Comparison of ENCODE assay signal across 8 mouse cellular contexts in genomic region chr2:154437191-154437527, GRCm38 (mm10). TPM values are rescaled to one million over a fixed set of nuclear protein-coding genes. Genes with fewer than 3 reads are reported as not detected.
A peak's percentile ranks its signal among the peaks of the same experiment; 100 is the strongest.
DNase-seq lines count a peak whose midpoint lies in the region; ATAC-seq and TF ChIP-seq lines count a peak whose summit lies in the region.

No protein-coding gene starts in this region.

- H3K36me3 ChIP-seq in heart, embryonic 15.5 days = no peaks in the 10 kb centered on the region
- no peaks in the 10 kb centered on the region for H3K36me3 ChIP-seq in ES-E14 (ENCODE audit: control insufficient read depth, insufficient read depth, low read length, poor library complexity, severe bottlenecking)
- H3K36me3 ChIP-seq in forebrain, embryonic 16.5 days (ENCODE audit: control insufficient read depth, insufficient read depth) = no peaks in the 10 kb centered on the region
- H3K36me3 ChIP-seq in liver, postnatal 0 days (replicated peaks; ENCODE audit: insufficient read depth, low read length) = no peaks in the 10 kb centered on the region

- H3K9ac ChIP-seq in heart, embryonic 15.5 days = peak overlapping the region; percentile 99
- peak overlapping the region; percentile 97 for H3K9ac ChIP-seq in ES-E14 (ENCODE audit: insufficient read depth, low read depth, low read length, poor library complexity, severe bottlenecking)
- H3K9ac ChIP-seq in forebrain, embryonic 16.5 days (replicated peaks; ENCODE audit: low read depth, low read length) = peak overlapping the region; percentile 98
- H3K9ac ChIP-seq in liver, postnatal 0 days (replicated peaks) = peak overlapping the region; percentile 97

- peak overlapping the region; percentile 97 for H3K27ac ChIP-seq in heart, embryonic 15.5 days
- peak overlapping the region; percentile 89; the same call in 1 of the 2 replicates for H3K27ac ChIP-seq in ES-E14 (ENCODE audit: insufficient read depth, low read depth, low read length, poor library complexity, severe bottlenecking)
- H3K27ac ChIP-seq in forebrain, embryonic 16.5 days (ENCODE audit: low read length) = peak overlapping the region; percentile 94; the same call in 1 of the 2 replicates
- H3K27ac ChIP-seq in liver, postnatal 0 days (ENCODE audit: low read depth) = peak overlapping the region; percentile 97

- ATAC-seq in heart, embryonic 15.5 days (replicated peaks; ENCODE audit: insufficient number of reproducible peaks, insufficient read depth, low FRiP score, low read depth) = no peak
- ATAC-seq in forebrain, embryonic 16.5 days = no peak
- no peak for ATAC-seq in liver, postnatal 0 days

- intact Hi-C loops in heart, postnatal 14 days (cut with DNase I) = no loop called here

- peak overlapping the region; percentile 98 for H3K4me3 ChIP-seq in heart, embryonic 15.5 days
- H3K4me3 ChIP-seq in ES-E14 (ENCODE audit: insufficient read depth in 1 of 2, low read depth in 1 of 2, low read length in 2 of 2, poor library complexity in 1 of 2, severe bottlenecking in 1 of 2) = peak overlapping the region; percentile 99
- H3K4me3 ChIP-seq in forebrain, embryonic 16.5 days (replicated peaks; ENCODE audit: low read length) = peak overlapping the region; percentile 99
- peak overlapping the region; percentile 98 for H3K4me3 ChIP-seq in liver, postnatal 0 days (ENCODE audit: low read depth, low read length)

- no peak for TF ChIP-seq CTCF in liver, postnatal 0 days (IDR thresholded peaks at IDR 0.05; ENCODE audit: low read depth)

- WGBS in heart, embryonic 15.5 days = 12% methylated on average over 7 of the region's 7 CpGs
- WGBS in forebrain, embryonic 16.5 days = 9% methylated on average over 7 of the region's 7 CpGs
- WGBS in liver, postnatal 0 days (ENCODE audit: insufficient replicate concordance) = 17% methylated on average over 7 of the region's 7 CpGs

- peaks cover 28% of the 10 kb centered on the region for H3K4me1 ChIP-seq in heart, embryonic 15.5 days (replicated peaks)
- peaks cover 4 to 9% of the 10 kb centered on the region in 2 experiments for H3K4me1 ChIP-seq in ES-E14 (ENCODE audit: control insufficient read depth in 2 of 2, insufficient read depth in 2 of 2, low read length in 2 of 2, poor library complexity in 1 of 2)
- peaks cover 34% of the 10 kb centered on the region for H3K4me1 ChIP-seq in forebrain, embryonic 16.5 days (replicated peaks; ENCODE audit: control insufficient read depth, insufficient read depth, low read length)
- H3K4me1 ChIP-seq in liver, postnatal 0 days (ENCODE audit: insufficient read depth) = peaks cover 20% of the 10 kb centered on the region; the same call in 1 of the 2 replicates

- no peak for DNase-seq in heart, postnatal 14 days
- no peak for DNase-seq in ES-E14 (ENCODE audit: low read depth, low spot score)
- no peak for DNase-seq in liver, postnatal 0 days
- DNase-seq in urinary bladder, postnatal 10 days (ENCODE audit: low spot score) = no peak
- DNase-seq in layer of hippocampus, adult 8-10 months (ENCODE audit: low spot score in 2 of 2) = no peak
- DNase-seq in natural killer cell, adult 2 months (ENCODE audit: low spot score in 2 of 2) = no peak

- H3K4me2 ChIP-seq in heart, embryonic 15.5 days = peak overlapping the region; percentile 65
- H3K4me2 ChIP-seq in forebrain, embryonic 16.5 days (ENCODE audit: low read length) = peak overlapping the region; percentile 67
- peak overlapping the region; percentile 71 for H3K4me2 ChIP-seq in liver, postnatal 0 days (ENCODE audit: low read depth, low read length)

- no peak for TF ChIP-seq EP300 in liver, postnatal 0 days (IDR thresholded peaks at IDR 0.05; ENCODE audit: low read depth)

- no peaks in the 10 kb centered on the region for H3K9me3 ChIP-seq in heart, embryonic 15.5 days (replicated peaks)
- no peaks in the 10 kb centered on the region for H3K9me3 ChIP-seq in ES-E14 (ENCODE audit: control insufficient read depth, insufficient read depth, low read depth, low read length)
- no peaks in the 10 kb centered on the region for H3K9me3 ChIP-seq in forebrain, embryonic 16.5 days (ENCODE audit: control insufficient read depth, low read length)
- H3K9me3 ChIP-seq in liver, postnatal 0 days (ENCODE audit: low read length) = no peaks in the 10 kb centered on the region

- in situ Hi-C loops in ES-E14 (cut with MboI; ENCODE audit: low sequenced_read_pairs in 2 of 2, unreplicated experiment in 2 of 2) = no loop called here

- no peaks in the 10 kb centered on the region for H3K27me3 ChIP-seq in heart, embryonic 15.5 days
- no peaks in the 10 kb centered on the region for H3K27me3 ChIP-seq in forebrain, embryonic 16.5 days (replicated peaks; ENCODE audit: control insufficient read depth, insufficient read depth, low read length)
- H3K27me3 ChIP-seq in liver, postnatal 0 days (ENCODE audit: insufficient read depth, low read length) = no peaks in the 10 kb centered on the region

TF ChIP-seq in ES-E14, 5 proteins besides CTCF, POLR2A, EP300 and RAD21:
- TF ChIP-seq MAFK (IDR thresholded peaks at IDR 0.05; ENCODE audit: insufficient read depth, low read depth, low read length) (no peak), CHD2 (IDR thresholded peaks at IDR 0.05; ENCODE audit: low read depth, low read length) (no peak), ZNF384 (IDR thresholded peaks at IDR 0.05; ENCODE audit: low read depth, low read length) (no peak), ZC3H11A (IDR thresholded peaks at IDR 0.05; ENCODE audit: borderline replicate concordance, low read depth, low read length) (no peak), HCFC1 (IDR thresholded peaks at IDR 0.05; ENCODE audit: borderline replicate concordance, insufficient read depth, low read length) (no peak)

RNA-seq across cellular contexts. Expression of gene Cbfa2t2, which starts 0.9 kb away (rescaled TPM):
- polyA plus RNA-seq in heart, embryonic 15.5 days (2015; fragmentation: Nextera tagmentation; extraction: Ambion mirVana) = 25.9 and 31.0 TPM in 2 replicates
- 10 to 100 TPM; 21.4 to 21.7 TPM for total RNA-seq in heart, postnatal 14 days (2021)
- 37.6 and 56.4 TPM in 2 replicates for total RNA-seq in ES-E14 (2012; rRNA removed)
- polyA plus RNA-seq in forebrain, embryonic 16.5 days (2015; fragmentation: Nextera tagmentation; extraction: Ambion mirVana) = 73.3 and 83.6 TPM in 2 replicates
- 3.9 and 6.0 TPM in 2 replicates for polyA plus RNA-seq in liver, postnatal 0 days (2015; fragmentation: Nextera tagmentation; extraction: Ambion mirVana)
- 10 to 100 TPM; 48.9 to 60.8 (median 53.9) TPM for total RNA-seq in layer of hippocampus, adult 8-10 months (2022)

RNA-seq across cellular contexts. Expression of gene Snta1, which starts 29.3 kb away (rescaled TPM):
- 53.2 and 54.3 TPM in 2 replicates for polyA plus RNA-seq in heart, embryonic 15.5 days (2015; fragmentation: Nextera tagmentation; extraction: Ambion mirVana)
- total RNA-seq in heart, postnatal 14 days (2021) = 10 to 100 TPM; 91.4 to 98.7 TPM
- 11.3 and 18.6 TPM in 2 replicates for total RNA-seq in ES-E14 (2012; rRNA removed)
- 10.0 and 10.4 TPM in 2 replicates for polyA plus RNA-seq in forebrain, embryonic 16.5 days (2015; fragmentation: Nextera tagmentation; extraction: Ambion mirVana)
- polyA plus RNA-seq in liver, postnatal 0 days (2015; fragmentation: Nextera tagmentation; extraction: Ambion mirVana) = 4.7 and 6.0 TPM in 2 replicates
- total RNA-seq in layer of hippocampus, adult 8-10 months (2022) = 10 to 100 TPM; 41.0 to 45.9 (median 43.5) TPM
